Mouse (Mus musculus) liver (tissue): ENCODE data around the gene Zfp108.
"Not testable (repeated sequence)": the region's sequence is repeated elsewhere in the genome, so short reads cannot be mapped to it uniquely, and the experiment has no call there.

ENCODE experiments used
- DNase-seq: peaks from one replicate; pipeline ENCODE4 v3.0.0-alpha.2; 2020; ENCODE audit warnings: mixed read lengths

The Zfp108 gene

DNA sequence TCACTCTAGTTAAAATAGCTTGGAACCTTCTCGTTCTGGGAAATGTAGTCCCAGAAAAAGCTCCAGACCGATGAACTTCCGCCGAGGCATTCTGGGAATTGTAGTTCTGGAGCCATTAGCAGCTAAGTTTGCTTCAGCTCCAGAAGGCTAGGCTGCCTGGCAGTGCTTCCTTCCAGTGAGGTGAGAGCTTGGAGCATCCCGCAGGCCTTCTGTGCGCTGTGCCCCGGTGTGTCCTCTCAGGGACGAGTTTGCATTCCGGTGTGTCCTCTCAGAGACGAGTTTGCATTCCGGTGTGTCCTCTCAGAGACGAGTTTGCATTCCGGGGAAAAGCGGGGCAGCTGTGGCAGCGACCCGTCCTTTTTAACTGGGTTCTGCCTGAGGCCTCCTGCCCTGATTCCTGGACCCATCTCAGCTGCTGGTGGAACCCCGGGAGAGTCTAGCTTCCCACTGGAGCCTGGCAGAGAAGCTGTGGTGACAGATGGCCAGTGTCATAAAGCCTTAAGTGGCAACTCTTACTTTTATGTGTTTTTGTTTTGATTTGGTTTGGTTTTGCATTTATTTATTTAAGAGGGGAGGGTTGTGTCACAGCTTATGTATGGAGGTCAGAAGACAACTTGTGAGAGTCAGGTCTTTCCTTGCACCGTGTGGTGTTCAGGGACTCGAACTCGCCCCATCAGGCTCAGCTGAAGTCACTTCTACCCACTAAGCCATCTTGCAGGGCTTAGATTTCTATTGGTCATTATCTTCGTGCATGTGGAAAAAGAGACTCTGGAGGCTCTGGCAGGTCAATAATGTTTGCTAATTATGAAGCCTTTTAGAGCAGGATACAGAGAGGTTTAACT, at the start of gene Zfp108:
TSS of gene Zfp108 (plus strand) at position 162 of the 842 bp plus-strand sequence.
- peak; percentile 60 for DNase-seq

DNA sequence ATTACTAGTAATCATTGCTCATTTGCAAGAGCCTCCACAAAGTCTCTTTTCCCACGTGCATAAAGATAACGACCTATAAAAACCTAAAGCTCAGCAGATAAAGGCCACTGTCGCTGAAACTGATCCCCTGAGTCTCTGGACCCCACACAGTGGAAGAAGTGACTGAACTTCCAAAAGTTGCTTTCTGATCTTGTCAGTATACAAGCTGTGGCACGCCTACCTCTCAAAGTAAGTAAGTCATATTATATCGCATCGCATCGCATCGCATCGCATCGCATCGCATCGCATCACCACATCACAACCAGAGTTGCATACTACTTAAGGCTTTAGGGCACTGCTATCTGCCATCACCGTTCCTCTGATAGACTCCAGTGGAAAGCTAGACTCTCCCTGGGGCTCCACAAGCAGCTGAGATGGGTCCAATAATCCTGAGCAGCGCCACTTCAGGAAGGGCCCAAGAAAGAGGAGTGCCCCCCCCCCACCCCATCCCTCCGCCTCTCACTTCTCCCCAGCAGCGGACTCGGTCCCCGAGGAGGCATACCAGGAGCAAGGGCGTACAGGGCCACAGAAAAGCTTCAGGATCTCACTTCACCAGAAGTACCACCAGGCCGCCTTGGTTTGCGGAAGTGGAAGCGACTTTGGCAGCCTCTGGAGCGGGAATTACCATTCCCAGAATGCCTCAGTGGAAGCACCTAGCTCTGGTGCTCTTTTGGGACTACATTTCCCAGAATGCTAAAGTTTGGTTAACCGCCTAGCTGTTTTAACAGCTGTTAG, 46.9 kb upstream of the Zfp108 start:
- DNase-seq, result peak; percentile 51

DNA sequence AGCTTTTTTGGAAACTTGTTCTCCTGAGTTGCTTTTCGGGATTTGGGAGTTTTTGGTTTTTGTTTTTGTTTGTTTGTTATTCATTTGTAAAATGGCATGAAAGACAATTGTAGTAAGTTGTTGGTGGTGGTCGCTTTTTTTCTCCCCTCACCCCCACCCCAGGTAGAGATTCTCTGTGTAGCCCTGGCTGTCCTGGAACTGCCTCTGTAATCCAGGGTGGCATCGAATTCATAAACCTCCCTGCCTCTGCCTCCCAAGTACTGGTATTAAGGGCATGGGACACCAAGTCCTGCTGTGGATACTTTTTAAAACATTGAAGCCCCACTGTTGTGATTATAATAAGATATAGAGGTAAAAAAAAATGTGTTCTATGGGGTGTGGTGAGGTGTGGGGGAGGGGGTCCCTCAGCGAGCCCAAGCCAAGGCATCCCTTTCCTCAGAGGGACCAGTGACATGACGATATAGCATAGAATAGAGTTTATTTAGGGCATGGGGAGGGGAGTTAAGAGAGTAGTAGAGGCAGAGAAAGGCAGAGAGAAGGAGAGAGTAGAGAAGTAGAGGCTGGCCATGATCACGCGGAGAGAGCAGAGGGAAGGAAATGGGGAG, 46.2 kb upstream of the Zfp108 start:
- no peak for DNase-seq

DNA sequence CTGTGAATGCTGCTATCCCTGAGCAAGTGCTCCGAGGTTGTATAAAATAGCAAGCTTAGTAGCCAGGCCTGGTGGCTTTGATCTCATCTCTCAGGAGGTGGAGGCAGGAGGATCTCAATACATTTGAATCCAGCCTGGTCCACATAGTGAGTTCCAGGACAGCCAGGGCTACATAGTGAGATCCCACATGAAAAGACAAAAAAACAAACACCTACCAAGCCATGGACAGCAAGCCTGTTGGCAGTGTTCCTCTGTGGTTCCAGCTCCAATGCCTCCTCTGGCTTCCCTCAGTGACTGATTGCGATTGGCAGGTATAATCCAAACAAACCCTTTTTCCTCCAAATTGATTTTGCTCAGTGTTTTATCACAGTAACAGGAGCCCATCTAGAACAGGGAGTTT, 44.3 kb upstream of the Zfp108 start:
- no peak for DNase-seq

DNA sequence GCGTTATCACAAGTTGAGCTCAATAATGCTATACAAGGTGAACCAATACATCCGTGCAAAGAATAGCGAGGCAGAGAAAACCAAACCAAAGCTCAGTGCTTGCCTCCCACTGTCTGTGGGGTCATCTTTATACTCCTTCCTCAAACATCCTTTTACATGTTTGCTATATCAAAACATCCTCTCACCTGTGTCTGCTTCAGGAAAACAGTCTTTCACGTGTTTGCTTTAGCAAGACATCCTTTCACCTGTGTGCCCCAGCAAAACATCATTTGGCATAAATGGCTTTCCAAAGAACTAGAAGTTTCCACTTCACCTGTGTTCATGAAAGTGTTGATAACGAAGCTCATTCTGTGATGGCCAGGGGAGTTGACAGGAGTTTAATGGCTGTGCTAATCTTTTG, 43.3 kb upstream of the Zfp108 start, which contains the start of gene Zfp111:
TSS of gene Zfp111 (minus strand) at position 101 of the 400 bp plus-strand sequence.
- DNase-seq, result no peak

DNA sequence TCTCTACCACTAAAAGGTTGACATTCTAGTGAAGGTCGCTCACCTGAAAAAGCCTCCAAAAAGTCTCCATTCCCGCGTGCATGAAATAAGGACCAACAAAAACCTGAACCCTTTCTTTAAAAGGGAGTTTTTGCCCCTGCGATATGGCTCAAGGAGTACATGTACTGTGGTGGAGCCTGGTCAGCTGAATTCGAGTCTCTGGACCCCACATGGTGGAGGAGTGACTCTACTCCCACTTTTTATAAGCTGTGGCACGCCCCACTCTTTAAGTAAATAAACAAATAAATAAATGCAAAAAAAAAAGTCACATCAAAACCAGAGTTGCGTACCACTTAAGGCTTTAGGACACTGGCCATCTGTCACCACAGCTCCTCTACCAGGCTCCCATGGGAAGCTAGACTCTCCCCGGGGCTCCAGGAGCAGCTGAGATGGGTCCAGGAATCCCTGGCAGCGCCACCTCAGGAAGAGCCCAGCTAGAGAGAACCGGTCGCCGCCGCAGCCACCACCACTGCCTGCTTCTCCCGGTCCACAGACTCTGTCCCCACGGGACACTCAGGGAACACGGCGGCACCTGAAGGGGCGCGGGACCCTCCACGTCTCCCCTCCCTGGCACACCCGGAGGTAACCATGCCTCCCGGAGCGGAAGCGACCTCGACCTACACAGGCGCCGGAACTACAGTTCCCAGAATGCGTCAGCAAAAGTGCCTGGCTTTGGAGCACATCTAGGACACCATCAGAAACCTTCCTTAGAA, 17.4 kb upstream of the Zfp108 start, which contains the start of gene Zfp109:
TSS of gene Zfp109 (minus strand) at position 521 of the 752 bp plus-strand sequence.
- DNase-seq, result peak; percentile 55

DNA sequence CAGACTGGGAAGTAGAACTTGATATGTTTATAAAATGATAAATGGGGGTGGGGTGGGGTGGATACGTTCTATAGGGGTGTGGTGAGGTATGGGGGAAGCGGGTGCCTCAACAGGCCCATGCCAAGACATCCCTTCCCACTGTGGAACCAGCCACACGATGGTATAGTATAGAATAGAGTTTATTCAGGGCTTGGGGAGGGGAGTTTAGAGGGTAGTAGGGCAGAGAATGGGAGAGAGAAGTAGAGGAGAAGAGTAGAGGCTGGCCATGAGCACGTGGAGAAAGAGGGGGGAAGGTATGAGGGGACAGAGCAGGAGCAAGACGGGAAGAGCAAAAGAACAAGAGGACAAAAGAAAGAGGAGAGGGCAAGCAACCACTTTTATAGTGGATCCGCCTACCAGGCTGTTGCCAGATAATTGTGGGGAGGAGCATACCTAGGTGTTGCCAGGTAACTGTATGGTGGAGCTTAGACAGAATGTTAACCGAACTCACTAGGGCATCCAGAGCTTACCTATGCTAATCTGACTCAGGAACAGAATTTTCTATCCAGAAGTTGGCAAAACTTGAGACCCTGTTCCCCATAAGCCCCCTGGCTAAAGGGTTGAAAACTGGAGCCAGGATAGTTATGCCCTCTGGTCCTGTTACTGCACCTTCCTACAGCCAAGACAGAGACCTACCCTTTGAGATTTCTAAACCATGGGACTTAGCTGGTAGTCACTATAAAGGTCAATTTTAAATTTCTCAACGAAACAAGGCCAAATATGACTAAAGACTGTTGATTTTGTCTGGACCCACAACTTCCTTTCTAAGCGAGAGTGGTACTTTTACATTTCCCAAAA, 597 bp upstream of the Zfp108 start:
- DNase-seq, result no peak

DNA sequence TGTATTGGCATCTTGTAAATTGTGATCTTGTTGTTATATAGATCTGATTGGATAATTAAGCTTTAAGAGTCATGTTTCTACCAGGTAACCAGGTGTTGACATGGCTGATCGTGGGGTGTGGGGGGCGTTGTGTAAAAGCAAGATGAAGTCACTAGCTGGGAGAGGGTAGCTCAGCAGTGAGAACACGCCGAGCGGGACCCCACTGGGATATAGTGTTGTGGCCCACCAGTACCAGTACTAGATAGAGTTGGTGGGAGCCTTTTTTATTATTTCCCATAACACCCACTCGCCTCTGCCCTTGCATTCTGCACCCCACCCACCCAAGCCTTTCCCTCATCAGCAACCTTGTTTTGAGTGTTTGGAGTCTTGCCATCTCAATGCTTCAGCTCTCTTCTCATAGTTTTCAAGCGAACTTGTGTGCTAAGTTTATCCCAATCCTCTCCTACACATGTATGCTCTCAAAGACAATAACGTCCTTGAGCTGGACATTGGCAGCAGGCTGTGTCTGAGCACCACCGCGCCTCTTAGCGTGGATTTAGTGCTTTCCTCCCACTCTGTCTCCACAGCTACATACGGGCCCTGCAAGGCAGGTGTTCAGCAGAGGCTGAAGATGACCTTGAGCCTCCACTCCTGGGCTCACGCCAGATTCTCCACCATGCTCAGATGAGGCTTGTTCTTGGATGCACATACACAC, 4.9 kb downstream of the Zfp108 start:
- DNase-seq, result no peak

DNA sequence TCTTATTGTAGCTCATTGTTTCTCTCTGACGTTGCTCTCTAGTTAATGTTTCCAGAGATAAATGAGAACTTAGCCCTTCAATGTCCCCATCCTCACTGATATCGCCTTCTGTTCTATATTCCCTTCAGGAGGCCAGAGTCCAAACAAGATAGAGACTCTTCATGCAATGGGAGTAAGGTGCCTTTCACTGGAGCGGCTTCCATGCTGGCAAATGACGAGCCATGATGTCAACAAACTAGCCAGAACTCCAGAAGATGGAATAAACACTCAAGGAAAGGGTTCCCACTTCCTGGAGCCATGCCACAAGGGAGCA, 5.4 kb downstream of the Zfp108 start:
- DNase-seq, result no peak

DNA sequence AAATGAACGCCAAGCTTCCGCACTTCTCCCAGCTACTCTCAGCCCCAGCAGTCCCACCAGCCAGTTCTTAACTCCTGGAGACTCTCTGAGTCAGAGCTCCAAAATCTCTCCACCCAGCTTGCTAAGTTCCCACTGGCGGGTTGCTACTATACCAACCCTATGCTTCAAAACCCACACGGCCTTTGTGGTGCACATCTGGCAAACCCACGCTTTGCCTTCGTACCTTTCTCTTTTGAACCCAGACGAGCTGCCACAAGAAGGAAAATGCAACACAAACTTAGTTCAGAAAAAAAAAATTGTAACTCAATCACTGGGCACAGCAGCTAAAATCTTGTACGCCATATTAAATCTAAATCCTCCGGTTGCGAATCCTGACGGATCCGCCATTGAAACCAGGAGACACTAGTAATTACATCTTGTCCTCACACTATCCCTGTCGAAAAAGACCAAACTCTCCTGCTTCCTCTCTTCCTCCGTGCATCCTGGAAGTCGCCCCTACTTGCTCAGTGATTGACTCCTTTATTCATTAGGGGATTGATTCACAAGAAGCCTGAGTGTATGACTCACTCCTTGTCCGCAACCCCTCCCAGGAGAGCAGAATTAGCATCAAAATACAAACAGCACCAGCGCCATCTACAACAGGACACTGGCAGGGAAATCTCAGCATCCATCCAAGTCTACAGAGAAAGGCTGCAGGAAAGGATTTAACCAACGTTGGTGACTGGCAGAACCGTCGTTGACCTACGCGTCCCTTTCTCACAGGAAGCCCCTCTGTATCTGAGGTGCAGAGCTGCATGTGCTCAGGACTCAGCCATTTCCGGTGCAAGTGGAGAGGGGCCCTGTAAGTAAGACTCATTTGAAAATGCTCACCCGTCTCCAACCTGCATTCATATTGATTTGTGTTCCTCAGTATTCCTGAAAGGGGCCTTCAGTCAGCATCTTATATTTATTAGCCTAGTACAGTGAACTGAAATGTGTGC, 13.9 kb downstream of the Zfp108 start:
- DNase-seq, result no peak

DNA sequence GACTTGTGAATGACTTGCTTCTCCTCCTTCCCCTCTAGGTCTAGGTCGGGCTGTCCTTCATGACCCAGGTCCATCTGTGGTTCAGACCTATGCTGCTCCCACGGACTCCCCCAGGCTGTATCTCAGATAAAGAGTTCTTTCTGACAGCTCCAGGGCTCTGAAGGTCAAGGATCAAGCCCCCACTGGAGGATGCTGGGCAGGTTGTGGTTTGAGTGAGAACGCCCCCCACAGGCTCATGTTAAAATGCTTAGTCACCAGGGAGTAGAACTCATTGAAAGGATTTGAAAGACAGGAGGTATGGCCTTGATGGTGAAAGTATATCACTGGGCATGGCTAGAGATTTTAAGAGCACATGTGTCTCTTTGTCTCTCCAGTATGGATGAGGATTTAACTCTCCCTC, 14.7 kb downstream of the Zfp108 start:
- DNase-seq, result no peak

DNA sequence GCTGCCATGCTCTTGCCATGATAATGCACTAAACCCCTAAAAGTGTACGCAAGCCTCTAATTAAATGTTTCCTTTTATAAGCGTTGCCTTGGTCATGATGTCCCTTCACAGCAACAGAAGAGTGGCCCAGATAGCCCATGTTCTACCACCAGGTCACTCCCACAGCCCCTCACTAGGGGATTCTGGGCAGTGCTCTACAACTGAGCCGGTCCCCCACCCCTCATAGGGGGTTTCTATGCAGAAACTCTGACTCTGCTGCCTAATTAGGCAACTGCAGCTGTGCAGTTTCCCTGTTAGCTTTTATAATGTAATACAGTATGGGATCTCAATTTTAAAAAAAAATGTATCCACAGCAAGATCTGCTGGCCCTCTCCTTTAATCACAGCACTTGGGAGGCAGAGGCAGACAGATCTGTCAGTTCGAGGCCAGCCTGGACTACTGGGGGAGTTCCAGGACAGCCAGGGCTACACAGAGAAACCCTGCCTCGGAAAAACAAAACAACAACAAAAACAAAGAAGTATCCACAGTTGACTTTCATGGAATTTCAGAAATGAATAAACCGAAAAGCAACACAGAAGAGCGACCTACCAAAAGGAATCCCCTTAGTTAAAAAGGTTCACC, 15.2 kb downstream of the Zfp108 start:
- DNase-seq, result no peak

DNA sequence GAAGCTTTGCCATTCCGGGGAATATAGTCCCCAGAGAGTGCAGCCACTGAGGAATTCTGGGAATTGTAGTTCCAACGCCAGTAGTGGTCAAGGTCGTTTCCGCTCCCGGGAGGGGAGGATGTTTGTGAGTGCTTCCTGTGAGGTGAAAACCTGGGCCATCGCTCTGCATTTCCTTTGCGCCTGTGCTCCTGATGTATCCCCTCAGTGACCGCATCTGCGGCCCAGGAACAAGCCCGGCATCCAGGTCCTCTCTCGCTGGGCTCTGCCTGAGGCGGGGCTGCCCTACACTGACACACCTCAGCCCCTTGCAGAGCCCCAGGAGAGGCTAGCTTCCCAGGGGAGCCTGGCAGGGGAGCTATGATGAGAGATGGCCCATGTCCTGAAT, 15.7 kb downstream of the Zfp108 start, which contains the start of gene Zfp93:
TSS of gene Zfp93 (plus strand) at position 133 of the 385 bp plus-strand sequence.
- DNase-seq, result peak; percentile 70

DNA sequence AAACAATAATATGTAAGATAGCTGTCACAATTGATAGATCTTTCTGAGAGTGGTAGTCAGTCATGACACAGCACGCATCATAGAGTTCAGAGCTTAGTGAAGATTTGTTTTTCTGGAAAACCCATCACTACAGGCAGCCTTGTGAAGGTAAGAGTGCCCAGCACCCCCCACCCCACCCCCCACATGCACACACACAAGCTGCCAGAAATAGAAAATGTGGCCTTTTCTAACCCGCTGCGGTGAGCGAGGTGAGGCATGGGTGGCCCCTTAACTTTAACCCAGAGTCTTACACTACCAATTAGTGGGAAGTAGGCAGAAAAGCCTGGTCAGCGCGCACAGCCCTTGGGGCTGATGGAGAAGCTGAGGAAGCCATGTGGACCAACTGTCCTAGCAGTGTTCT, 16.6 kb downstream of the Zfp108 start:
- DNase-seq, result no peak

DNA sequence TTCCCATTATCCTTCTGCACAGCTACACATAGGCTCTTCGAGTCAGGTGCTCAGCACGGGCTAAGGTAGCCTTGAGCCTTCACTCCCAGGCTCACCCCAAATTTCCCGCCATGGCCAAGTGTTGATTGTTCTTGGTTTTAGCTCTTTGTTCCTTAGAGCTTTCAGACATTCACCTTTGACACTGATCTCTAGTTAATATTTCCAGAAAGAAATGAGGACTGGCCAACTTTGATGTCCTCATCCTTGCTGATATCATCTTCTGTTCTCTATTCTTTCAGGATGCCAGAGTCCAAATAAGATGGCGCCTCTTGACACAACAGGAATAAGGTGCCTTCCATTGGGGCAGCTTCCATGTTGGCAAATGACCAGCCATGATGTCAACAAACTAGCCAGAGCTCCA, 19.9 kb downstream of the Zfp108 start:
- DNase-seq, result no peak

DNA sequence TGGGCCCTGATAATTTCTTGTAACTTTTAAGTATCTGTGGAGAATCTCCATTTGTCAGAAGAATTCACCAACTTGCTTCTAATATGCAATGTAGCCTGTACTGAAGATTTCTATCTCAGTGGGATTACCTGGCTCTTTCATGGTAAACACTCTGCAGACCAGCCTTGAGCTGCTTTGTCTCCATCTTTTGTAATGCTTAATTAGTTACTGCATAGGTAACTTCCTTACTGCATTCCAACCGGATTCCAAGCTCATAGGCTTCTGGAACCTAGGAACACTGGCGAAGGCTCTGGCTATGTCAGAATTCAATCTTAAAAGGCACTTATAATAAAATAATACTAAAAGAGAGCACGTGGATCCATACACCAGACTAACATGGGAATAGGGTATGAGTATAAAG, 24.2 kb downstream of the Zfp108 start:
- not testable (repeated sequence) for DNase-seq

DNA sequence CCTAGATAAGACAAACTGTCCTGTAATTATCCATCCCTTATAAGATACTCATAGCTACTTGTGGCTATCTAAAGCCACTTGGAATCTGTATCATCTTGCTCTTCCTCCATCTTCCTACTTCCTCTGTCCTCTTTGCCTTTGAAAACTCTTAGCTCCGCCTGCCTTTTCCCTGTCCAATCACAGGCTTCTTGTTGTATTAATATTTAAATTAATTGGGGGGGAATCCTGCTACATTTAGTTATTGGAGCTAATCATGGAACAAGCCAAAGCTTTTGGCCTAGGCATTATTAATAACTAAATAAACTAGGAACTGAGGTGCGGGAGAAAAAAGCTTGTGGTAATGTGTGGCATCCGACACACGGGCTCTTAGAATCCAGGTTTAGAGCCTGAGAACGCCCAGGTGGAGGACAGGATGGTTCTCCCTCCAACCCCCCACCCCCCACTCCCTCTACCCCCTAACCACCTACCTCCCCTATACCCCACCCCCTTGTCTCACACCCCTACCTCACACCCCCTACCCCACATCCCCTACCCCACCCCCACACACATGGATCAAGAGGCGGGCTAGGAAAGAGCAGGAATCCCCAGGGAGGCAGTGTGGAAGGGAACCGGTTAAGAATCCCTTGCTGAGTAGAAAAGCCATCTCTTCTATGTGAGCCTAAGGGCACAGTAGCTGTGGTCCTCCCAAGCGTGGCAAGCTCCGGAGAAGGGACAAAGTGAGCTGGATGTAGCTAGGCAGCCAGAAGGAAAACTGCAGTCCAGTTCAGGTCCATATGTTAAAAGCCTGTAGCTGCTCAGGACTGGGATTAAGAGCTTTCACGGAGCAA, 25.6 kb downstream of the Zfp108 start:
- DNase-seq, result no peak

DNA sequence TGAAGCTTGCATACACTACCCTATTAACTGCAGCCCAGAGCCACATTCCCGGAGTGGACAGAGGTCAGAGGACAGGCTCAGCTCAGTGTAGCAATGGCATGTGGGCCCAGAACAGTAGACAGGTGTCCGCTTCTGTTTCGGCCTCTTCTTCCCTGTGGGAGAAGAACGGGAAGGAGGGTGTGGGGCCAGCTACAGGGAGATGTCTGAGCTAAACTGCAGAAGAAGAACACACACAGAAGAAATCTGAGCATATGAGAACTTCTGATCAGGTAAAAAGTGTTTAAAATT, 26.2 kb downstream of the Zfp108 start:
- no peak for DNase-seq

DNA sequence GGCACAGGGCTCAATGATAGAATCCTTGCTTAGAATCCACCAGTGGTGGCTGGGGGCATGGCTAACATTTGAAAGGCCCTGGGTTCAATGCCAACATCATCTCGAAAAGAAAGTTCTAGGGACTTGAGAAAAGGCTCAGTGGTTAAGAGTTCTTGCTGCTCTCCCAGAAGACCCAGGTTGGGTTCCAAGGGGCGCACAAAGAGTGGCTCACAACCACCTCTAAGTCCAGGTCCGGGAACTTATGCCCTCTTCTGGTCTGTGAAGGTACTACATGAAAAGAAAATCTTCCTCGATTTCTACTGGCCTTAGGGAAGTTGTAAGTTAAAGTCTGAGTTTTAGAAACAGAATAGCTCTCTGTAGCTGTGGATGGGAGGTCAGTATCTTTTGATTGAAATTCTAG, 31.5 kb downstream of the Zfp108 start:
- DNase-seq, result no peak
